Mouse (Mus musculus) ZHBTc4 (cell line): ENCODE data around the gene Fam92b.

Source experiments
- DNase-seq: peaks from one replicate; pipeline ENCODE4 v3.0.0-alpha.2; 2011; ENCODE audit warnings: low read depth, low spot score

The Fam92b gene

GRCm38 (mm10) chr8:120177318-120178123 lies at the start of gene Fam92b:
Fam92b (minus strand) TSS chr8:120177466.
- peak; percentile 93 for DNase-seq

GRCm38 (mm10) chr8:120225421-120226151 lies 48.3 kb upstream of the Fam92b start:
- no peak for DNase-seq

GRCm38 (mm10) chr8:120224521-120225420 lies 47.5 kb upstream of the Fam92b start:
- DNase-seq = peak; percentile 39

GRCm38 (mm10) chr8:120222548-120222947 lies 45.3 kb upstream of the Fam92b start:
- no peak for DNase-seq

- DNase-seq = peak; percentile 82
These were observed 39.9 kb upstream of the Fam92b start for GRCm38 (mm10) chr8:120216855-120217830.

- no peak for DNase-seq
These were observed 38.3 kb upstream of the Fam92b start for GRCm38 (mm10) chr8:120215416-120216141.

GRCm38 (mm10) chr8:120213939-120214338 lies 36.7 kb upstream of the Fam92b start:
- DNase-seq = no peak

GRCm38 (mm10) chr8:120213229-120213628 lies 36.0 kb upstream of the Fam92b start:
- DNase-seq = no peak

GRCm38 (mm10) chr8:120212596-120212995 lies 35.3 kb upstream of the Fam92b start:
- DNase-seq = no peak

GRCm38 (mm10) chr8:120211345-120211744 lies 34.1 kb upstream of the Fam92b start:
- DNase-seq = peak; percentile 46

GRCm38 (mm10) chr8:120208113-120208512 lies 30.8 kb upstream of the Fam92b start:
- DNase-seq = peak; percentile 47

- no peak for DNase-seq
These were observed 30.1 kb upstream of the Fam92b start for GRCm38 (mm10) chr8:120207364-120207763.

- no peak for DNase-seq
These were observed 28.6 kb upstream of the Fam92b start for GRCm38 (mm10) chr8:120205916-120206315.

- DNase-seq = peak; percentile 14
These were observed 27.6 kb upstream of the Fam92b start for GRCm38 (mm10) chr8:120204736-120205360.

- DNase-seq = no peak
These were observed 25.3 kb upstream of the Fam92b start for GRCm38 (mm10) chr8:120202546-120202945.

- DNase-seq = no peak
These were observed 24.1 kb upstream of the Fam92b start for GRCm38 (mm10) chr8:120201351-120201750.

- no peak for DNase-seq
These were observed 14.9 kb upstream of the Fam92b start for GRCm38 (mm10) chr8:120192118-120192517.

GRCm38 (mm10) chr8:120191633-120192032 lies 14.4 kb upstream of the Fam92b start:
- no peak for DNase-seq

GRCm38 (mm10) chr8:120190810-120191413 lies 13.6 kb upstream of the Fam92b start:
- no peak for DNase-seq
